Mouse (Mus musculus) ES-Bruce4 (cell line): Measurements from ENCODE around the gene Tox2. TPM values are rescaled to one million over a fixed set of nuclear protein-coding genes. Genes with fewer than 3 reads are reported as not detected.
A peak's percentile ranks its signal among the peaks of the same experiment; 100 is the strongest.

ENCODE experiments used
- H3K27ac ChIP-seq: 2 replicates; pipeline ENCODE4 v1.5.1; 2012; ENCODE audit warnings: low read length, inconsistent platforms; ENCODE audit not compliant: insufficient read depth
- H3K27me3 ChIP-seq: 2 replicates; pipeline ENCODE4 v1.6.1; 2012; ENCODE audit warnings: mild to moderate bottlenecking, low read length, inconsistent platforms; ENCODE audit not compliant: control insufficient read depth, poor library complexity, insufficient read depth, severe bottlenecking
- H3K36me3 ChIP-seq: 2 replicates; pipeline ENCODE4 v1.6.1; 2012; ENCODE audit warnings: inconsistent platforms, mild to moderate bottlenecking, low read length, moderate library complexity; ENCODE audit not compliant: control insufficient read depth, poor library complexity, insufficient read depth, severe bottlenecking
- H3K4me1 ChIP-seq: one replicate; pipeline ENCODE4 v1.8.1; 2011; ENCODE audit warnings: low read length; ENCODE audit not compliant: control insufficient read depth, insufficient read depth
- H3K4me3 ChIP-seq: 2 replicates; pipeline ENCODE4 v1.5.1; 2011; ENCODE audit warnings: low read depth, mild to moderate bottlenecking, low read length
- H3K9ac ChIP-seq: 2 replicates; pipeline ENCODE4 v1.6.1; 2012; ENCODE audit warnings: low read depth, mild to moderate bottlenecking, inconsistent platforms; ENCODE audit not compliant: poor library complexity, severe bottlenecking
- H3K9me3 ChIP-seq: replicated peaks from 2 replicates; pipeline ENCODE4 v1.6.1; 2012; ENCODE audit warnings: mild to moderate bottlenecking, low read length, inconsistent platforms; ENCODE audit not compliant: control insufficient read depth, poor library complexity, insufficient read depth, severe bottlenecking
- CTCF ChIP-seq: IDR thresholded peaks from one replicate; pipeline ENCODE4 v1.8.1; 2011; ENCODE audit warnings: low read depth, low read length
- EP300 ChIP-seq: IDR thresholded peaks from 2 replicates; pipeline ENCODE4 v1.6.1; 2011; ENCODE audit warnings: low read depth, low read length; ENCODE audit not compliant: insufficient read depth
- POLR2A ChIP-seq: IDR thresholded peaks from one replicate; pipeline ENCODE4 v1.8.1; 2011; ENCODE audit warnings: low read length; ENCODE audit not compliant: insufficient read depth
- polyA plus RNA-seq: library from polyadenylated mRNA; stranded (reverse); fragments of >200 nt; gene quantifications from 2 replicates; pipeline ENCODE4 v1.2.4, GENCODE M21; 2011; ENCODE audit warnings: low read depth; ENCODE audit not compliant: missing spikeins, insufficient read depth, insufficient read length

The Tox2 gene
- polyA plus RNA-seq, 1 experiment, result 0.28 TPM

DNA sequence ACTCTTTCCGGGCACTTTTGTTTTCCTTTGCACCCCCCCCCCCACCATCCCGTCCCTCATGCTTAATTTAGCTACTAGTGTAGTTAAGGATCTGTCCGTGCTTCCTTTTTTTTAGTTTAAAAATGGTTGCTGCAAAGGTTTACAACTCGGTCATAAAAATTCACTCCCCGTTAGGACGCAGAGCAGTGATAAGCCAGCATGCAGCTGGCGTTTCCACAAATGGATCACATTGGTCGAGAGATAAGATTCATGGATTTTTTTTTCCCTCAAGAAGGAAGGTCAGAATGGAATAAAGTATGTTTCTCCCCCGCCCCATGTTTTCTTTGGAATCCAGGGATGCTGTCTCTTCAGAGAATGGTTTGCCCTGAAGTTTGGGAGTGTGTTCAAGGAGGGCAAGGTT, 82.4 kb downstream of the Tox2 start:
- no peaks in the 10 kb centered on the region for H3K9me3 ChIP-seq

DNA sequence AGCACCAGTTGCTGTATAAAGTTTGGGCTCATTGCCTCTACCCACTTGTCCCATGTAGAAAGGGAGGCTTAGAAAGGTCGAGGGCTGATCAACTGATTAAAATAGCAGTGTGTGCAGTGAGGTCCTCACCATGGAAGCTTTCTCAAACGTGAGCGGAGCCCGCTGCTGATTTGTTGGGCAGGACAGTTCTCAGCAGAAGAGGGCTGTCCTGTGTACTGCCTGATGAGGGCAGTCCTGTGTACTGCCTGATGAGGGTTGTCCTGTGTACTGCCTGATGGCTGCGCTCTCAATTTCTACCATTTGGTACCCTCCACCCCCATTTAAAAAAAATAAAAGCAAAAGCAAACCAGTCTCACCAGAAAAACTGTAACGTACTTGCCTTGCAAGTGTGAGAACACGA, 82.8 kb downstream of the Tox2 start:
- no peaks in the 10 kb centered on the region for H3K9me3 ChIP-seq
- no peaks in the 10 kb centered on the region for H3K36me3 ChIP-seq
- peaks cover 5% of the 10 kb centered on the region for H3K4me1 ChIP-seq
- H3K27me3 ChIP-seq, result no peaks in the 10 kb centered on the region
- no peak overlapping the region for H3K9ac ChIP-seq
- H3K4me3 ChIP-seq, result peak overlapping the region; percentile 21
- TF ChIP-seq CTCF (peak; percentile 6), EP300 (no peak)
- H3K27ac ChIP-seq, result no peak overlapping the region

More for the DNA sequence above, 82.4 kb downstream of the Tox2 start:
- no peak overlapping the region for H3K27ac ChIP-seq
- no peaks in the 10 kb centered on the region for H3K36me3 ChIP-seq
- H3K4me3 ChIP-seq, result peak overlapping the region; percentile 21
- TF ChIP-seq POLR2A (no peak), EP300 (no peak), CTCF (no peak)
- peaks cover 5% of the 10 kb centered on the region for H3K4me1 ChIP-seq
- H3K9ac ChIP-seq, result no peak overlapping the region
- no peaks in the 10 kb centered on the region for H3K27me3 ChIP-seq

DNA sequence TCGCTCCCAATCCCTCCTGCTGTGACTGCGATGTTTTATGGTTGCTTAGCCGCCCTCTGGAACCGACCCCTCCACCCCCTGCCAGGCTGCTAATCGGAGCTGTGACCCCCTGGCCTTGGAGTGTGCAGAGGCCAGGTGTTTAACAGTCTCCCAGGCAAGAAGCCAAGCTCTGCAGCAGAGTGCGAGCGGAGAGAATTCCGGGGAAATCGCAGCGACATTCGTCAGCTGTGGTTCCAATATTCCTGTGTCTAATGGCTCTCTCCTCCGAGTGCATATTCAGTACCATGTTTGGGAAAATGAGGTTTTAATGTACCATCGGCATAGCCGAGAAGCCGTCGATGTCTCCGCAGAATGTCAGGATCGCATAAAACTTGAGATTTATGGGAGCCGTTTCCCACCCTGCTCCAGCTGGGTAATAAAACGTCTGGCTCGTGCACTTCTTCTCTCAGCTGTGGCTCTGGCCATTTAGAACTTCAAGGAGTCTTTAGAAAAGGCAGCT, 86.0 kb downstream of the Tox2 start:
- TF ChIP-seq EP300, result no peak
- TF ChIP-seq CTCF, result no peak
- no peak for TF ChIP-seq POLR2A
- Histone ChIP-seq H3K4me1 (peaks cover 3% of the 10 kb centered on the region), H3K27ac (no peak overlapping the region), H3K9ac (no peak overlapping the region), H3K36me3 (no peaks in the 10 kb centered on the region), H3K9me3 (no peaks in the 10 kb centered on the region), H3K27me3 (no peaks in the 10 kb centered on the region), H3K4me3 (no peak overlapping the region)

DNA sequence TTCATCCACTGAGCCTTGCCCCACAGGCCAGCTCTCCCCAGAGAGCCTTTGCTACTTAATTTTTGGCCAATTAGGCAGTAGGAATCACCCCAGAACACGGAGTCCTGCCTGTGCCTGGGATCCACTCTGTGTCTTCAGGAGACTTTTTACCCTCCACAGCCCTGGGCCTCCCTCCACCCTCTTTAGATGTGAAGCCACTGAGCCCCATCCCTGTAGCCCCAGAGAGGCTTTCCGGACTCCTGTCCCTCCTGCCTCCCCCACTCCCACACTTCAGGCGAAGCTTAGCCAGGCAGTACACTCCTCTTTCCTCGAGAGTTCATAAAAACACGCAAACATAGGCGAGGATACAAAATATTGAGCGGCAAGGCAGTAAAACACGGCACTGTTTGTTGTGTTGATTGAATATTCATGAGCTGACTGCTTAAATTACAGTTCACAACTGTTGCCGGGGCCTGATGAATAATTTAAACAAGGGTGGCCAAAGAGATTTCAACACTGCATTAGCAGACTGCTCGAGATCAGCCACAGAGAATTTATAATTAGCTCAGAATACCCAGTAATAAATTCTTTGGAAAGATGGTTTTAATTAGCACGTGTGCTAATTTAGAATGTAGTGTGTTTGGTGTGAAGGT, 94.2 kb downstream of the Tox2 start:
- H3K4me1 ChIP-seq, result no peaks in the 10 kb centered on the region
- no peak overlapping the region for H3K9ac ChIP-seq
- no peaks in the 10 kb centered on the region for H3K9me3 ChIP-seq
- no peaks in the 10 kb centered on the region for H3K27me3 ChIP-seq
- H3K36me3 ChIP-seq, result no peaks in the 10 kb centered on the region
- no peak overlapping the region for H3K27ac ChIP-seq
- TF ChIP-seq POLR2A (no peak), EP300 (no peak), CTCF (no peak)
- no peak overlapping the region for H3K4me3 ChIP-seq

DNA sequence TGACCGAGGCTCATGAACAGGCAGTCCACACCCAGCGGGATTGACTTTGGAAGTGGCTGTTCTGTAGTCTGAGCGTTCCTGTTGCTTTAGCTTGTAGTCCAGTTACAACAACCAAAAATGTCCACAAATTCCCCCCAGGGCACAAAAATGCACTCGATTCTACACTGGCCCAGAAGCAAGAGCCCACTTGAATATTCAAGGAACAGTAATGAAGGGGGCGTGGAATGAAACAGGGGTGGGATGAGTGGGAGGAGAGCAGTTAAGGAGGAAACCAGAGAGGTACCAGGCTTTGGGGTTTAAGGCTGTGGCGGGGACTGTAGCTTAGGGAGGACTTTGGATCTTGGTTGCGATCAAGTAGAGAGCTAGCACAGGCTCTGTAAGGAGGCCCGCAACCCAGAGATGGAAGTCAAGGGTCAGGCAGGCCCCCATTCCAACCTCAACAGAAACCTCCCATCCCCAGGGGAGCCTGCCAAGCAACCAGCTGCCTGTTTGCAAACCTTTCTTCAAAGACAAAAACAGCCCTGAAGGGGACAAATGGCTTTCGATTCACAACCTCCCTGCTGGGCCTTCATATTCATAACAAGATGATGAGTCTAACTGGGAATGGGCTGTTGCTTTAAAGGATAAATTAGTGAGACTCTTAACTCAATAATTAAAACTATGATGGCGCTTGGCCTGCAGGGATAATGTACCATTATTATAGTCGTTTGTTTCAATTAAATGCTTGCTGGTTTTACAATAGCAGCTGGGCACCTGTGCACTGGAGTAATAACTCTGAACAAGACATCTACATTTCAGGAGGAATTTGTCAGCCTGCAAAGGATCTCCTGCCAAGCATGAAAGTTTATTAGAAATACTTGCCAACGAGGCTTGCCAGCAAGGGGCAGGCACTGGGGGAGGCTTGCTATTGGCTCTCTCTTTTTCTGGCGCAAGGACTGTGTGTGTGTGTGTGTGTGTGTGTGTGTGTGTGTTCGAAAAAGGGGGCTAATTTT, 97.4 kb downstream of the Tox2 start:
- TF ChIP-seq POLR2A (no peak), CTCF (no peak), EP300 (no peak)
- no peak overlapping the region for H3K27ac ChIP-seq
- no peak overlapping the region for H3K9ac ChIP-seq
- H3K4me1 ChIP-seq, result no peaks in the 10 kb centered on the region
- no peak overlapping the region for H3K4me3 ChIP-seq
- H3K36me3 ChIP-seq, result no peaks in the 10 kb centered on the region
- H3K9me3 ChIP-seq, result no peaks in the 10 kb centered on the region
- no peaks in the 10 kb centered on the region for H3K27me3 ChIP-seq

DNA sequence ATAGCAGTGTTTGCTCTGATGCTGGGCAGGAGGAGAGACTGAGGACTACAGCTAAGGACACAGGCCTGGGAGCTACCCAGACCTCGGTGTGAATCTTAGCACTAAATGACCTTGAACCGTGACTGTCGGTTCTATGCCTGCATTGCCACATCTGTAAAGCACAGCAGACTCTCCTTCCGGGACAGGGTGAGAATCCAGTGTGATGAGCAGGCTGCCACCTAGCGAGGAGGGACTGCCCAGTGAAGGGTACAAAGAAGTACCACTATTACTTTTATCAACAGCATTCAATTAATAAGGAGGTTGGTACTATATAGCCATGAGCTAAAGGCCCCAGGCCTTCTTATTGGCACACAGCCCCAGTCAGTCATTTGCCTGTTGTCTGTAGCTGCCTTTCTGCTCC, 98.7 kb downstream of the Tox2 start:
- no peak overlapping the region for H3K4me3 ChIP-seq
- no peaks in the 10 kb centered on the region for H3K36me3 ChIP-seq
- no peak overlapping the region for H3K9ac ChIP-seq
- H3K27ac ChIP-seq, result no peak overlapping the region
- no peaks in the 10 kb centered on the region for H3K27me3 ChIP-seq
- H3K4me1 ChIP-seq, result no peaks in the 10 kb centered on the region
- H3K9me3 ChIP-seq, result no peaks in the 10 kb centered on the region
- TF ChIP-seq CTCF (no peak), POLR2A (no peak), EP300 (no peak)
